Mouse (Mus musculus): ENCODE results near the gene Zfp36l2. TPM values are rescaled to one million over a fixed set of nuclear protein-coding genes. Genes with fewer than 3 reads are reported as not detected.

Zfp36l2 gene
- total and polyA plus RNA-seq, 3 experiments: 8.9 to 24.2 (median 9.0) TPM

GRCm38 (mm10) chr17:84156748-84157742, 30.7 kb downstream of the Zfp36l2 start:
- in situ Hi-C loops (cut with MboI; ENCODE audit: low pct_ligation_motif_present, low pct_unique_long_range_greater_than_20kb, low sequenced_read_pairs) (no loop called here), dilution Hi-C loops (cut with MboI; ENCODE audit: extremely low pct_ligation_motif_present, extremely low pct_unique_long_range_greater_than_20kb, low sequenced_read_pairs) (no loop called here)
- Histone ChIP-seq H3K4me2 (ENCODE audit: insufficient read depth, low read depth, poor library complexity, severe bottlenecking) (no peak overlapping the region), H3K27me3 (replicated peaks) (peaks cover 3% of the 10 kb centered on the region), H3K9ac (ENCODE audit: insufficient read depth, low read depth) (no peak overlapping the region), H3K36me3 (replicated peaks in 1 of 2; ENCODE audit: control insufficient read depth in 1 of 2, insufficient read depth in 1 of 2, low read length in 1 of 2) (no peaks in the 10 kb centered on the region), H3K4me3 (replicated peaks in 1 of 3; ENCODE audit: low read depth in 2 of 3, low read length in 2 of 3, poor library complexity in 1 of 3) (no peak overlapping the region), H3K79me2 (replicated peaks; ENCODE audit: control insufficient read depth, extremely low read depth, insufficient read depth, poor library complexity, severe bottlenecking) (no peaks in the 10 kb centered on the region), H3K27ac (ENCODE audit: insufficient read depth, low read depth) (no peak overlapping the region), H3K4me1 (ENCODE audit: control insufficient read depth in 1 of 2, insufficient read depth in 2 of 2) (peaks cover 4 to 12% of the 10 kb centered on the region in 2 experiments; a peak in 3 of 4 replicates), H3K9me3 (replicated peaks; ENCODE audit: low read length) (no peaks in the 10 kb centered on the region)
- TF ChIP-seq IRF4 (IDR thresholded peaks at IDR 0.05; ENCODE audit: low read depth, low read length) (no peak), MYC (IDR thresholded peaks at IDR 0.05; ENCODE audit: low read depth, low read length) (no peak), CHD1 (IDR thresholded peaks at IDR 0.05; ENCODE audit: low read depth, low read length) (no peak), POLR2AphosphoS2 (IDR thresholded peaks at IDR 0.05; ENCODE audit: low read depth, low read length) (no peak), EP300 (IDR thresholded peaks at IDR 0.05; ENCODE audit: low read length) (no peak), GABPA (IDR thresholded peaks at IDR 0.05; ENCODE audit: insufficient replicate concordance, low read depth, low read length) (no peak), MXI1 (IDR thresholded peaks at IDR 0.05; ENCODE audit: low read depth, low read length) (no peak), E2F4 (IDR thresholded peaks at IDR 0.05; ENCODE audit: insufficient replicate concordance, low read depth, low read length) (no peak), MAX (IDR thresholded peaks at IDR 0.05; ENCODE audit: low read length) (no peak), CHD2 (IDR thresholded peaks at IDR 0.05; ENCODE audit: low read length) (no peak), MAFK (IDR thresholded peaks at IDR 0.05; ENCODE audit: insufficient replicate concordance, low read length) (no peak), HCFC1 (IDR thresholded peaks at IDR 0.05; ENCODE audit: low read depth, low read length) (no peak)
- DNase-seq (ENCODE audit: extremely low read depth): no peak

- Histone ChIP-seq H3K79me2 (replicated peaks; ENCODE audit: control insufficient read depth, extremely low read depth, insufficient read depth, poor library complexity, severe bottlenecking) (no peaks in the 10 kb centered on the region), H3K4me2 (ENCODE audit: insufficient read depth, low read depth, poor library complexity, severe bottlenecking) (no peak overlapping the region), H3K9ac (ENCODE audit: insufficient read depth, low read depth) (no peak overlapping the region), H3K4me1 (ENCODE audit: control insufficient read depth in 1 of 2, insufficient read depth in 2 of 2) (peaks cover 8 to 13% of the 10 kb centered on the region in 2 experiments; a peak in 3 of 4 replicates), H3K4me3 (replicated peaks in 1 of 3; ENCODE audit: low read depth in 2 of 3, low read length in 2 of 3, poor library complexity in 1 of 3) (no peak overlapping the region), H3K9me3 (replicated peaks; ENCODE audit: low read length) (no peaks in the 10 kb centered on the region), H3K27me3 (replicated peaks) (peaks cover 3% of the 10 kb centered on the region), H3K36me3 (replicated peaks in 1 of 2; ENCODE audit: control insufficient read depth in 1 of 2, insufficient read depth in 1 of 2, low read length in 1 of 2) (no peaks in the 10 kb centered on the region), H3K27ac (ENCODE audit: insufficient read depth, low read depth) (no peak overlapping the region)
- TF ChIP-seq RAD21 (IDR thresholded peaks at IDR 0.05; ENCODE audit: low read depth, low read length) (no peak), JUN (IDR thresholded peaks at IDR 0.05; ENCODE audit: insufficient read depth, low read depth, low read length) (no peak), MXI1 (IDR thresholded peaks at IDR 0.05; ENCODE audit: low read depth, low read length) (no peak), ZC3H11A (IDR thresholded peaks at IDR 0.05; ENCODE audit: low read depth, low read length) (no peak), ZMIZ1 (IDR thresholded peaks at IDR 0.05; ENCODE audit: low read depth, low read length) (no peak), RCOR1 (conservative IDR thresholded peaks at IDR 0.05; ENCODE audit: low read depth, low read length) (no peak), ZNF384 (IDR thresholded peaks at IDR 0.05; ENCODE audit: low read depth, low read length) (no peak), HCFC1 (IDR thresholded peaks at IDR 0.05; ENCODE audit: low read depth, low read length) (no peak), USF2 (conservative IDR thresholded peaks at IDR 0.05; ENCODE audit: low read depth, low read length) (no peak), E2F4 (IDR thresholded peaks at IDR 0.05; ENCODE audit: insufficient replicate concordance, low read depth, low read length) (no peak), PAX5 (IDR thresholded peaks at IDR 0.05; ENCODE audit: low read length) (no peak), ETS1 (conservative IDR thresholded peaks at IDR 0.05; ENCODE audit: low read depth, low read length) (no peak), MEF2A (IDR thresholded peaks at IDR 0.05; ENCODE audit: borderline replicate concordance, low read depth, low read length) (no peak), JUND (conservative IDR thresholded peaks at IDR 0.05; ENCODE audit: low read depth, low read length) (no peak), CHD2 (IDR thresholded peaks at IDR 0.05; ENCODE audit: low read length) (no peak), KAT2A (IDR thresholded peaks at IDR 0.05; ENCODE audit: insufficient replicate concordance, low read length) (no peak), POLR2AphosphoS2 (IDR thresholded peaks at IDR 0.05; ENCODE audit: low read depth, low read length) (no peak)
- in situ Hi-C loops (cut with MboI; ENCODE audit: low pct_ligation_motif_present, low pct_unique_long_range_greater_than_20kb, low sequenced_read_pairs): no loop called here
- no peak for DNase-seq (ENCODE audit: extremely low read depth)
- dilution Hi-C loops (cut with MboI; ENCODE audit: extremely low pct_ligation_motif_present, extremely low pct_unique_long_range_greater_than_20kb, low sequenced_read_pairs): no loop called here
Observed at GRCm38 (mm10) chr17:84156227-84156573, 31.5 kb downstream of the Zfp36l2 start.
